Mouse (Mus musculus) kidney, embryonic 16.5 days (tissue): Measurements from ENCODE around the gene Kcnb1. TPM values are rescaled to one million over a fixed set of nuclear protein-coding genes. Genes with fewer than 3 reads are reported as not detected.
A peak's percentile ranks its signal among the peaks of the same experiment; 100 is the strongest.

Source experiments
- ATAC-seq: fragments of 200-750 bp; cut with Nextera tagmentation; 2 replicates; pipeline ENCODE4 v1.8.0; 2017; ENCODE audit warnings: moderate TSS enrichment; ENCODE audit not compliant: low FRiP score, low TSS enrichment
- H3K27ac ChIP-seq: fragments of 300-500 bp; sonication (generic); 2 replicates; pipeline ENCODE4 v1.5.1; 2014; ENCODE audit warnings: low read length
- H3K27me3 ChIP-seq: fragments of 300-500 bp; sonication (generic); 2 replicates; pipeline ENCODE4 v1.6.1; 2014; ENCODE audit warnings: low read length, control low read depth, mixed read lengths; ENCODE audit not compliant: insufficient read depth
- H3K36me3 ChIP-seq: fragments of 300-500 bp; sonication (generic); 2 replicates; pipeline ENCODE4 v1.6.1; 2014; ENCODE audit warnings: low read length, control low read depth, mixed read lengths; ENCODE audit not compliant: insufficient read depth
- H3K4me1 ChIP-seq: fragments of 300-500 bp; sonication (generic); 2 replicates; pipeline ENCODE4 v1.6.1; 2014; ENCODE audit warnings: low read length, control low read depth, mixed read lengths; ENCODE audit not compliant: insufficient read depth
- H3K4me2 ChIP-seq: fragments of 300-500 bp; sonication (generic); replicated peaks from 2 replicates; pipeline ENCODE4 v1.6.1; 2014; ENCODE audit warnings: low read depth, low read length
- H3K4me3 ChIP-seq: fragments of 300-500 bp; sonication (generic); 2 replicates; pipeline ENCODE4 v1.5.1; 2014; ENCODE audit warnings: mild to moderate bottlenecking, low read length
- H3K9ac ChIP-seq: fragments of 300-500 bp; sonication (generic); replicated peaks from 2 replicates; pipeline ENCODE4 v1.6.1; 2014; ENCODE audit warnings: low read length
- H3K9me3 ChIP-seq: fragments of 300-500 bp; sonication (generic); 2 replicates; pipeline ENCODE4 v1.6.1; 2016; ENCODE audit warnings: low read length, control low read depth
- WGBS: fragments of 180-500 bp; shearing (Covaris S2); extraction: QIAGEN DNeasy Blood & Tissue Kit; methylation state at CpG from one replicate; pipeline ENCODE4 v1.1.7; 2014; 5-methylcytosine and 5-hydroxymethylcytosine counted together
- polyA plus RNA-seq: library from polyadenylated mRNA; unstranded; fragments of >200 nt; fragmentation: Nextera tagmentation; extraction: Ambion mirVana; gene quantifications from 2 replicates; pipeline ENCODE4 v1.2.1, GENCODE M21; 2015

Kcnb1 gene
- polyA plus RNA-seq, 1 experiment from 2014 or later = 1.1 TPM

GRCm38 (mm10) chr2:167156118-167156715 lies 33.7 kb downstream of the Kcnb1 start:
- Histone ChIP-seq H3K27ac (no peak overlapping the region), H3K9me3 (no peaks in the 10 kb centered on the region), H3K27me3 (no peaks in the 10 kb centered on the region), H3K4me1 (peaks cover 15% of the 10 kb centered on the region; the same call in 1 of the 2 replicates), H3K4me3 (no peak overlapping the region), H3K4me2 (no peak overlapping the region), H3K36me3 (no peaks in the 10 kb centered on the region), H3K9ac (no peak overlapping the region)
- WGBS = 44% methylated on average over 9 of the region's 9 CpGs
- no peak for ATAC-seq

- 61% methylated on average over 4 of the region's 4 CpGs for WGBS
- Histone ChIP-seq H3K27ac (no peak overlapping the region), H3K4me3 (no peak overlapping the region), H3K9me3 (peaks cover 5% of the 10 kb centered on the region; the same call in 1 of the 2 replicates), H3K4me2 (no peak overlapping the region), H3K4me1 (peaks cover 15% of the 10 kb centered on the region; the same call in 1 of the 2 replicates), H3K27me3 (no peaks in the 10 kb centered on the region), H3K36me3 (no peaks in the 10 kb centered on the region), H3K9ac (no peak overlapping the region)
- peak; percentile 23; the same call in 1 of the 2 replicates for ATAC-seq
Observed at GRCm38 (mm10) chr2:167155541-167155973, 34.4 kb downstream of the Kcnb1 start.

- Histone ChIP-seq H3K36me3 (no peaks in the 10 kb centered on the region), H3K4me3 (no peak overlapping the region), H3K9ac (no peak overlapping the region), H3K4me2 (no peak overlapping the region), H3K27ac (no peak overlapping the region), H3K9me3 (peaks cover 5% of the 10 kb centered on the region; the same call in 1 of the 2 replicates), H3K27me3 (no peaks in the 10 kb centered on the region), H3K4me1 (peaks cover 8% of the 10 kb centered on the region; the same call in 1 of the 2 replicates)
- no peak for ATAC-seq
- WGBS = 93% methylated on average over 6 of the region's 6 CpGs
Observed at GRCm38 (mm10) chr2:167150880-167151279, 39.1 kb downstream of the Kcnb1 start.

- no peak overlapping the region for H3K27ac ChIP-seq
- 89% methylated on average over 7 of the region's 7 CpGs for WGBS
- peaks cover 5% of the 10 kb centered on the region; the same call in 1 of the 2 replicates for H3K9me3 ChIP-seq
- no peaks in the 10 kb centered on the region for H3K36me3 ChIP-seq
- H3K9ac ChIP-seq = no peak overlapping the region
- ATAC-seq = no peak
- no peaks in the 10 kb centered on the region for H3K27me3 ChIP-seq
- no peak overlapping the region for H3K4me2 ChIP-seq
- H3K4me1 ChIP-seq = peaks cover 7% of the 10 kb centered on the region; the same call in 1 of the 2 replicates
- no peak overlapping the region for H3K4me3 ChIP-seq
Observed at GRCm38 (mm10) chr2:167150135-167150534, 39.8 kb downstream of the Kcnb1 start.

DNA sequence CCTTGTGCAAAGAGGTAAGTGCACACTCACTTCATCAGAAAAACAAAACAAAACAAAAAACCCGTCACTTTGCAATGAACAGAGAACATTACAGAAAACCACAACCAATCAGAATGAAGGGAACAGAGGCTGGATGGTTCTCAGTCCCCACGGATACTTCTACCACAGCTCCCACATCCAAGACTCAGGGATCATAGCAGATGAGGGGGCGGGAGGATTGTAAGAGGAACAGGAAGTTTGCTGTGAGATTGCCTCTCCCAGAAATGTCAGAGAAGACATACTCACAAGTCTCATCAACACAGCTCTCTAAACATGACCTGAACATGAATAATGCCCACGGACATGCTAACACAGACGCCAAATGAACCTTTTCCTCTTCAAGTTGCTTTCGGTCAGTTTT lies 40.9 kb downstream of the Kcnb1 start:
- no peak overlapping the region for H3K4me2 ChIP-seq
- H3K9ac ChIP-seq = no peak overlapping the region
- H3K36me3 ChIP-seq = no peaks in the 10 kb centered on the region
- no peak overlapping the region for H3K4me3 ChIP-seq
- H3K9me3 ChIP-seq = peaks cover 5% of the 10 kb centered on the region; the same call in 1 of the 2 replicates
- H3K27me3 ChIP-seq = no peaks in the 10 kb centered on the region
- peaks cover 16% of the 10 kb centered on the region; the same call in 1 of the 2 replicates for H3K4me1 ChIP-seq
- H3K27ac ChIP-seq = no peak overlapping the region
- 80% methylated on average over 6 of the region's 6 CpGs for WGBS
- no peak for ATAC-seq

DNA sequence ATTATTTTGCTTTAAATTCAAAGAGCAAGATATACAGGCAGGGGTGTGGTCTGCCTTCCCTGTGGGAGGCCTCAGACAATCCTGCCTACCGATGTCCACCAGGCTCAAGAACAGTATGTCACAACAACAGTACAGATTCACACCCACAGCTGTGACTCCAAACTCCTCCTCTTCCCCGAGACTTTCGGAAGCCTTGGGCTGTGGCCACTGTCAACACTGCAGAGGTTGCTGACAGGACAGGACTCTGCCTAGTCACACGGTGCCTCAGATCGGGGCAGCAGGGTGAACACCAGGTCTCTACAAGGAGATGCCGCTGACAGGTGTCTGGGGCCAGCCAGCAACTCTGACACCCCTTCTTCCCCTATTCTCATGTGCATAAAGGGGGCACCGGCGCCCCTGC lies 42.2 kb downstream of the Kcnb1 start:
- Histone ChIP-seq H3K27me3 (no peaks in the 10 kb centered on the region), H3K27ac (no peak overlapping the region), H3K9me3 (peaks cover 5% of the 10 kb centered on the region; the same call in 1 of the 2 replicates), H3K4me3 (no peak overlapping the region), H3K36me3 (no peaks in the 10 kb centered on the region), H3K4me1 (peaks cover 16% of the 10 kb centered on the region; the same call in 1 of the 2 replicates), H3K9ac (no peak overlapping the region), H3K4me2 (no peak overlapping the region)
- ATAC-seq = no peak
- WGBS = 66% methylated on average over 8 of the region's 8 CpGs

DNA sequence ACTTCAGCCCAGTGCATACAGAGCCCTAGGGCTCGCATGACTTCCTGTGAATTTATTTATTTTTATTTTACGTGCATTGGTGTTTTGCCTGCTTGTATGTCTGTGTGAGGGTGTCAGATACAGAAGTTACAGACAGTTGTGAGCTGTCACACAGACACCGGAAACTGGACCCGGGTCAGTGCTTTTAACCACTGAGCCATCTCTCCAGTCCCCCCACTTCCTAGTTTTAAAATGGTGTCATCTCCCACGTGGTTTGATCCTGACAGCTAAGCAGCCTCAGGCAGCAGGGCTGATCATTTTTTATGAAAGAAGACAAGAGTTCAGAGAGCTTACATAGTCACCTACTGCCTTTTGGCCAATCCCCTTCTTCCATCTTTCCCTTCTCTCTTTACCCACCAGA lies 44.1 kb downstream of the Kcnb1 start:
- Histone ChIP-seq H3K9me3 (peaks cover 2% of the 10 kb centered on the region; the same call in 1 of the 2 replicates), H3K4me3 (no peak overlapping the region), H3K27me3 (no peaks in the 10 kb centered on the region), H3K36me3 (no peaks in the 10 kb centered on the region), H3K4me2 (no peak overlapping the region), H3K9ac (no peak overlapping the region), H3K27ac (no peak overlapping the region), H3K4me1 (peaks cover 16% of the 10 kb centered on the region; the same call in 1 of the 2 replicates)
- 23% methylated on average over 5 of the region's 5 CpGs for WGBS
- ATAC-seq = 0 out of 2 replicates have a peak, but pooled peaks have one; percentile 47

DNA sequence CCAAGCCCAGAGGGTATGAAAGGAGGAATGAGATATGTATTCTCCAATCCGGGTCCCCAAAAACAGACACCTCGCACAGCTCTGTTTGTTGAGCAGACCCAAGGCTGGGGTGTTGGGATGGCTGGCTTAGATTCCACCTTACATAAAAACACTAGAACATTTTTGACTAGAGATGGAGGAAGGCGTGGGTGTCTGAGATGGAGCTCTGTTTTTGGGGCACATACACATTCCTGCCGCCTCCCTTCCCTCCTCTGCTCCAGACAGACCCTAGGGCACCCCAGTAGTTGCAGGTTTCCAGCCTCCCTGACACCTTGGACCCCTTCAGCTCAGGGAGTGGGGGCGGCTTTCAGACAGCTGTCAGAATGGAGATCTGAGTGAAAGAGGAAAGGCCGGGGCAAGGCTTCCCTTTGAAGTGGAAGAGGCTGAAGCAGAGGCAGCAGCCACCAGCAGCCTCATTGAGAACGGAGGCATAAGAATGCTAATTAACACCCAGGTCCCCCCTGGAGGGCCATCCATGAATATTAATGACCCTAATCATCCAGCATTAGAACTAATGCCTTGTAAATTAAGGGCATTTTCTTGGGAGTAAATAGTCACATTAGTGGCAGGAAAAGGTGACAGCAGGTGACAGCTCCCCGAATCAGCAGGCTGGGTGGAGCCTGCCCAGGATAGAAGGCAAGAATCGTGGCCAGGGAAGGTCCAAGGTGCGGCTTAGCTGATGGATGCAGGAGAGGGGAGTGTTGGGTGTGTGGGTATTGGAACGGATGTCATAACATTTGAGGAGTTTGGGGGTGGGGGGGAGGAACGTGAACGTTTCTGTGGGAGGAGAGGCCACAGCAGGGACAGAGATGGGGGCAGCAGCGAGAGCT lies 45.3 kb downstream of the Kcnb1 start:
- 12% methylated on average over 14 of the region's 14 CpGs for WGBS

GRCm38 (mm10) chr2:167143914-167144313 lies 46.0 kb downstream of the Kcnb1 start:
- peaks cover 16% of the 10 kb centered on the region; the same call in 1 of the 2 replicates for H3K4me1 ChIP-seq
- H3K4me3 ChIP-seq = no peak overlapping the region
- no peak for ATAC-seq
- no peaks in the 10 kb centered on the region for H3K27me3 ChIP-seq
- no peaks in the 10 kb centered on the region for H3K36me3 ChIP-seq
- no peak overlapping the region for H3K27ac ChIP-seq
- H3K4me2 ChIP-seq = no peak overlapping the region
- no peak overlapping the region for H3K9ac ChIP-seq
- H3K9me3 ChIP-seq = no peaks in the 10 kb centered on the region
- WGBS = 61% methylated on average over 2 of the region's 2 CpGs

More for the DNA sequence above, 45.3 kb downstream of the Kcnb1 start:
- H3K4me3 ChIP-seq = no peak overlapping the region
- H3K36me3 ChIP-seq = no peaks in the 10 kb centered on the region
- H3K4me1 ChIP-seq = peaks cover 16% of the 10 kb centered on the region; the same call in 1 of the 2 replicates
- H3K27me3 ChIP-seq = no peaks in the 10 kb centered on the region
- no peak overlapping the region for H3K27ac ChIP-seq
- H3K4me2 ChIP-seq = no peak overlapping the region
- H3K9me3 ChIP-seq = no peaks in the 10 kb centered on the region
- 0 out of 2 replicates have a peak overlapping the region, but pooled peaks have one; percentile 4 for H3K9ac ChIP-seq
- no peak for ATAC-seq
